Mouse (Mus musculus) right cerebral cortex, postnatal 14 days (tissue): ENCODE measurements around the gene Zfp989.
"Not testable (repeated sequence)": the region's sequence is repeated elsewhere in the genome, so short reads cannot be mapped to it uniquely, and the experiment has no call there.

Experiments
- DNase-seq: peaks from one replicate; pipeline ENCODE4 v3.0.0; 2022

The Zfp989 gene

GRCm38 (mm10) chr4:146971757-146972156 is at the start of gene Zfp989:
Gene Zfp989, plus strand, starts transcription at chr4:146971976.
- not testable (repeated sequence) for DNase-seq

- DNase-seq: no peak
These were observed 39.3 kb upstream of the Zfp989 start for GRCm38 (mm10) chr4:146932311-146933082.

GRCm38 (mm10) chr4:146941691-146942090 is 30.1 kb upstream of the Zfp989 start:
- not testable (repeated sequence) for DNase-seq

GRCm38 (mm10) chr4:146976581-146976980 is 4.8 kb downstream of the Zfp989 start:
- DNase-seq: not testable (repeated sequence)

GRCm38 (mm10) chr4:147018400-147018799 is 46.6 kb downstream of the Zfp989 start:
- not testable (repeated sequence) for DNase-seq

GRCm38 (mm10) chr4:147021550-147021949 is 49.8 kb downstream of the Zfp989 start, which contains the start of gene Rex2:
Gene Rex2, plus strand, starts transcription at chr4:147021850.
- DNase-seq: not testable (repeated sequence)

GRCm38 (mm10) chr4:147026374-147026773 is 54.6 kb downstream of the Zfp989 start:
- DNase-seq: not testable (repeated sequence)

- not testable (repeated sequence) for DNase-seq
These were observed 59.7 kb downstream of the Zfp989 start for GRCm38 (mm10) chr4:147031308-147032036.
